Mouse (Mus musculus) bone marrow, adult 2 months (tissue): ENCODE results near the gene Cd1d1. TPM values are rescaled to one million over a fixed set of nuclear protein-coding genes. Genes with fewer than 3 reads are reported as not detected.

ENCODE experiments used
- H3K27ac ChIP-seq: fragments of 200-500 bp; 2 replicates; pipeline ENCODE4 v1.5.1; 2012; ENCODE audit warnings: low read depth, mild to moderate bottlenecking, control low read depth, inconsistent platforms, low read length; ENCODE audit not compliant: control insufficient read depth, poor library complexity, insufficient read depth
- H3K4me1 ChIP-seq: fragments of 200-500 bp; 2 replicates; pipeline ENCODE4 v1.6.1; 2011; ENCODE audit warnings: low read length; ENCODE audit not compliant: control insufficient read depth, insufficient read depth
- H3K4me3 ChIP-seq: fragments of 200-500 bp; replicated peaks from 2 replicates; pipeline ENCODE3; 2011; ENCODE audit warnings: mild to moderate bottlenecking, low read depth, low read length, control low read depth; ENCODE audit not compliant: control insufficient read depth
- CTCF ChIP-seq: fragments of 200-500 bp; IDR thresholded peaks from 2 replicates; pipeline ENCODE4 v1.5.1; 2011; ENCODE audit warnings: low read length, control low read depth; ENCODE audit not compliant: control insufficient read depth, insufficient read depth
- POLR2A ChIP-seq: fragments of 200-500 bp; IDR thresholded peaks from 2 replicates; pipeline ENCODE4 v1.6.1; 2011; ENCODE audit warnings: low read depth, mild to moderate bottlenecking, control low read depth, low read length, borderline replicate concordance; ENCODE audit not compliant: control insufficient read depth
- WGBS: fragments of 180-500 bp; shearing (Covaris S2); methylation state at CpG from one replicate; pipeline ENCODE4 v1.1.7; 2018; 5-methylcytosine and 5-hydroxymethylcytosine counted together
- polyA plus RNA-seq: library from polyadenylated mRNA; stranded (reverse); fragments of >200 nt; gene quantifications from 2 replicates; pipeline ENCODE4 v1.2.4, GENCODE M21; 2011; ENCODE audit warnings: low replicate concordance; ENCODE audit not compliant: missing spikeins, insufficient read depth, insufficient read length

The Cd1d1 gene
- polyA plus RNA-seq, 1 experiment, result 25.0 TPM

DNA sequence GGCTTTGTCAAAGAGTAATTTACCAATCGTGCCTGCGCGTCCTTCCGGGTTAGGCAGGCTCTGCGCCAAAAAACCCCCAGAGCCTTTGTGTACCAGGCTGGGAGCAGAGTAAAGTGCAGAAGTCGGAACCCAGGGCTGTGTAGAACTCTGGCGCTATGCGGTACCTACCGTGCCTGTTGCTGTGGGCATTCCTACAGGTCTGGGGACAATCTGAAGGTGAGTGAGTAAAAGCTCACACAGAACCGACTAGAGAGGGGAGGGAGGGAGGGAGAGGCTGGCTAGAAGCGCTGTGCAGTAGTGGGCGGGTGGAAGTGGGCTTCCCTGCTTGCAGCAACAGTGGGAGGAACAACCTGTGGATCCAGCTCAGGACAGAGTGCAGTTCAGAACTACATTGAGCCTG is 12.8 kb downstream of the Cd1d1 start:
- Histone ChIP-seq H3K27ac (no peak overlapping the region), H3K4me1 (no peaks in the 10 kb centered on the region), H3K4me3 (peak overlapping the region; percentile 71)
- TF ChIP-seq CTCF (no peak), POLR2A (no peak)
- WGBS, result 12% methylated on average over 12 of the region's 12 CpGs

DNA sequence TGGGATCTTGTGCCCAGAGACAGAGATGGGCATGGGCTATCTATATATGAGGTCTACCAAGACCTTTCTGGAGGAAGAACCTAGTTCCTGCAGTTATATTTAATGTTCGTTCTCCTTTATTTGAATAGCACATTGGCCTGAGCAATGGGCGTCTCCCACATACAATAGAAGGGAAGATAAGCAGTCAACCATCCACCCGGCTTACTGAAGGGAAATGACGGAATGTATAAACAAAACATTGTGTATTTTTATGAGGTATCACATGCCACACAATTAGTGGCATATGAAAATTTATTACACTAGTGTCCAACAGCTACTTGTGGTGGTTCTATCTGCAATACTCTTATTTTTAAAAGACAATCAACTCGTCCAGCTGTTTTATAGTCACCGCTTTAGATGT is 15.9 kb downstream of the Cd1d1 start:
- Histone ChIP-seq H3K27ac (no peak overlapping the region), H3K4me1 (no peaks in the 10 kb centered on the region), H3K4me3 (no peak overlapping the region)
- WGBS, result 81% methylated on average over 6 of the region's 6 CpGs
- TF ChIP-seq CTCF (no peak), POLR2A (no peak)

DNA sequence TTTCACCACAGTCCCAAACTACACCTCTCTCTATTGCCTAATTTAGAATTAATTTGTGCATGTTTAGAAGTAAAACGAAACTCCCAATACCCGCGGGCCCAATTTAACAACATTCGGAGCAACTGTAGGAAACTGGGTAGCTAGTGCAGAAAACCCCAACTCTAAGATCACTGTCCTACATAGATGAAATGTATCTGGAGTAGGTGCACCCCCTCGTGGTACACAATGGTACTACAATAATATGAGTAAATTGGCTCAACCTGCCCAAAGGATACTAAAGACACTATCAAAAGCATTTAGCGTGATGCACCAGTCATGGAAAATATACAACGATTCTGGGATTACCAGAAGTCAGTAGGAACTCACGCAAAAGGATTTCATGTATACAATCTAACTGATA is 22.7 kb downstream of the Cd1d1 start:
- no peak for TF ChIP-seq CTCF
- no peak for TF ChIP-seq POLR2A
- Histone ChIP-seq H3K4me3 (no peak overlapping the region), H3K4me1 (no peaks in the 10 kb centered on the region), H3K27ac (no peak overlapping the region)
- 6% methylated on average over 8 of the region's 8 CpGs for WGBS

DNA sequence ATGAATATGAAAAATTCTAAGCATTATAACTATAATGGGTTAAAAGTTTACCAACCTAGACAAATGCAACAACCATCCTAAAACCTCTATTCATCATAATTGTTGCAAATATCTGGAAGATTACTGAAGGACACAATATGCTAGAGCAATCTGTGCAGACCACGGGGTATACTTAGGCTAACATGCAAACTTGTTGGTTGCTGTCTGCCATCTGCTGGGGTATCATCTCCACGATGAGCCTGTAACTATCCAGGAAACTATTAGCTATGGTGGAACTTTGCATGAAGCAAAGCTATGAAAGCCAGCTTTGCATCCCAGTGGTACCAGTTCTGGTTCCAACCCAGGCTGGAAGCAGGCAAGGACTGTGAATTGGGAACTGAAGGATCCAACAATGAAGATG is 24.1 kb downstream of the Cd1d1 start:
- Histone ChIP-seq H3K4me1 (no peaks in the 10 kb centered on the region), H3K4me3 (no peak overlapping the region), H3K27ac (no peak overlapping the region)
- WGBS, result 63% methylated on average over 2 of the region's 2 CpGs
- TF ChIP-seq CTCF (no peak), POLR2A (no peak)

DNA sequence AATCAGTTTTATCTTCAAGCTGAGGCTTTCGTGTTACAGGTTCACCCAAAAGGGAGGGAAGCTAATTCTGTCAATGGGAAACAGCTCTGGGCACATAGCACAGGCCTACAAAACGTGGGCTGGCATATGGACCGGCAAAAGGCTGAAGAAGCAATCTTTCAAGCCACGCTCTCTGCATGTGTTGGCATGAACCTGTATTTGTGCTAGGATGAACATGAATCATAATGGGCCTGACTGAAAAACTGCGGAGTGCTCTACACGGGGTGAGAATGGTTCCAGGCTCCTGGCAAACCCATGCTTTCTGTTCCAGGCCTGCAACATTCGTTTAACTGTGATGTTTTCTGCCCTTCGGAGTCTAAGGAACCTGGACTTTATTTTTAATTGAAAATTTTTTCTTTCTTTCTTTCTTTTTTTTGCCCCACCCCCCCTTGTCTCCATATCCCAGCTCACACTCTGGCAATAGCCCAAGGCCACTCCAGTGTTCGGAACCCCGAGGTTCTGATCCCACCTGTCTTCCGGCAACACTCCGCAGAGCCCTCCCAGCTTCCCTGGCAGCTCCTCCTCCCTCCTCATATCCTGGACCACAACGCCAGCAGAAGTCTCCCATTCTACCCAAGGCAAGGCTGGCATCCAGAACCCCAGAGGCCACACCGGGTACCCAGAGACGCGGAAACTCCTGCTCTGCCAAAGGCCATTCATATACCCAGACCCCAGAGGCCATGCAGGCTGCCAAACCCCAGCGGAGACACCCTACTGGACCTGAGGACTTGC is 36.4 kb downstream of the Cd1d1 start:
- H3K27ac ChIP-seq, result no peak overlapping the region
- peaks cover 1% of the 10 kb centered on the region; the same call in 1 of the 2 replicates for H3K4me1 ChIP-seq
- no peak for TF ChIP-seq POLR2A
- TF ChIP-seq CTCF, result no peak
- H3K4me3 ChIP-seq, result no peak overlapping the region
- WGBS, result 83% methylated on average over 17 of the region's 17 CpGs

DNA sequence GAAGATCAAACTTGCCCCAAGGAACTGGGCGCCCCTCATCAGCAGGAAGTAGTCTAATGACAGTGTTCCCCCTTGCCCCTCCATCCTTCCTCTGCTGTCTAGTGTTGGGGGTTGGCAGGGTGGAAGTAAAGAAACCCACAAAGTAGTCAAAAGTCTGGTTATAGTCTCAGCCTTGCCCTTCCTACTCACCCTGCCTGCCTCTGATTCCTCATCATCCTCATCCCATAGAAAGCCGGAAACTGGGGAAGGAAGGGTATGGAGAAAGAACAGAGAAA is 37.9 kb downstream of the Cd1d1 start:
- 22% methylated on average over 2 of the region's 2 CpGs for WGBS
- no peak for TF ChIP-seq CTCF
- TF ChIP-seq POLR2A, result no peak
- Histone ChIP-seq H3K4me1 (peaks cover 1% of the 10 kb centered on the region; the same call in 1 of the 2 replicates), H3K4me3 (no peak overlapping the region), H3K27ac (no peak overlapping the region)

DNA sequence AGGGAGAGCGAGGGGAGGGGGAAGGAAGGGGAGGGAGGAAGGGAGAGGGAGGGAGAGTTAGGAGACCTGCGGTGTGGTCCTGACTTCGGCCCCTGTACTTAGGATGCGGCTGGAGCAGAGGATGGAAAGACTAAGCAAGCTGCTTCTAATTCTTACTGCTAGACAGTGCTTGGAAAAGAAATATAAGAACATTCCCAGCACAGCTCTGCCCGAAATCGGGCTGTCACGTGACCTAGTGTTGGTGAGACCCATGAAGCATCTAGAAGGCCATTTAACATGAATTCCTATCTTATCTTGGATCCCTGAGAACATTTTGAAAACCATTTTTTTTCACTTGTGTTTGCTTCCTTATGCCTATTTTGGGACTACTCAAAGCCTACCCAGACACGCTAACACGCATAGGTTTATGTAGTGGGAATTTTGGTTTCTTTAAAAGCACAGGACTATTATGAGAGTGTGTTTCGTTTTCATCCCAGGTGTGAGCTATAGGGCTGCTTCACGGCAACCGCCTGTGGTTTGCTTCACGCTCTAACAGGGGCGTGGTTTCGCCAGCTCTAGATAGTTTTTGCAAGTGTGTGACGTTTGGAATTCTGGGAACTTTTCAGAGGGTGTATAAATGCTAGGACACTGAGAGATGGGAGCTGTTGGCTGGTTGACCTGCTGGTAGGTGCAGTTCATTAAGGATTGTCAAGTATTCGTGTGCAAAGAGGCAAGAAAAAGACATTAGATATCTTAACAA is 38.4 kb downstream of the Cd1d1 start:
- Histone ChIP-seq H3K4me3 (no peak overlapping the region), H3K27ac (no peak overlapping the region)
- WGBS, result 46% methylated on average over 17 of the region's 17 CpGs

DNA sequence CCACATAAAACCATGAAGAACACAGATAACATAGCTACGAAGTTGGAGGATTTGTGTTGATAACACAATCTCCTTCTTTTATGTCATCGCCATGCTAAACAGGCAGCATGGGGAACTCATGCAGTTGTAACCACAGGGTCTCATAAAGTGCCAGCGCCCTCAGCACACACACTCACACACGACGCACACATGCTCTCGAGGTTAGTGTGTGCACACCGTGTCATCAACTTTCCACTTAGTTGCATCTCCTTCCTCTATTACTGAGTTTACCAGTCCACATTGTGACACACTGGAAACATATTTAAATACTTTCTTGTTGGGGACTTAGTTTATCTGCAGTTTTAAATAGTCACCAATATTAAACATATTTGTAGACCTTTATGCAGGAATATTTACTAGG is 40.2 kb downstream of the Cd1d1 start:
- peaks cover 1% of the 10 kb centered on the region; the same call in 1 of the 2 replicates for H3K4me1 ChIP-seq
- WGBS, result 47% methylated on average over 7 of the region's 7 CpGs
- H3K4me3 ChIP-seq, result no peak overlapping the region
- H3K27ac ChIP-seq, result no peak overlapping the region
- TF ChIP-seq CTCF (no peak), POLR2A (no peak)

More for the DNA sequence above, 38.4 kb downstream of the Cd1d1 start:
- peaks cover 1% of the 10 kb centered on the region; the same call in 1 of the 2 replicates for H3K4me1 ChIP-seq
- TF ChIP-seq POLR2A (no peak), CTCF (no peak)

DNA sequence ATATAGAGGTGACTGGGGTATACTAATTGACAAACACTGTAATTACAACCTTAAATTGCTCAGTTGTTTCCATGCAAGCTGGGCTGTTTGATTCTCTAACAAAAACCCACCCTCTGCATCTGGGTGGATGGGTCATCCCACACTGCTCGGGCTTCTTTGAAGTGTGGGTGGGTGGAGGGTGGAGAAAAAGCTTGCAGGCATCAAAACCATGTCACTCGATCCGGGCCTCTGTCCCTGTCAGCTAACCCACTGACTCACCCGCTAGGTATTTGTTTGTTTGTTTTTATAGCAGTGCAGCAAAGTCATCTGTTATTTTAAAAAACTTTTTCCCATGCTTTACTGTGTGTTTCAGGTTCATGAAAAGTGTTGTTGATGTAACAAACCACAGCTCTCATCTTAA is 43.9 kb downstream of the Cd1d1 start:
- Histone ChIP-seq H3K4me3 (no peak overlapping the region), H3K4me1 (peaks cover 1% of the 10 kb centered on the region; the same call in 1 of the 2 replicates), H3K27ac (no peak overlapping the region)
- 63% methylated on average over 4 of the region's 4 CpGs for WGBS
- TF ChIP-seq CTCF, result no peak
